34 mouse cellular contexts compared by ENCODE assay signal in the genomic region with DNA sequence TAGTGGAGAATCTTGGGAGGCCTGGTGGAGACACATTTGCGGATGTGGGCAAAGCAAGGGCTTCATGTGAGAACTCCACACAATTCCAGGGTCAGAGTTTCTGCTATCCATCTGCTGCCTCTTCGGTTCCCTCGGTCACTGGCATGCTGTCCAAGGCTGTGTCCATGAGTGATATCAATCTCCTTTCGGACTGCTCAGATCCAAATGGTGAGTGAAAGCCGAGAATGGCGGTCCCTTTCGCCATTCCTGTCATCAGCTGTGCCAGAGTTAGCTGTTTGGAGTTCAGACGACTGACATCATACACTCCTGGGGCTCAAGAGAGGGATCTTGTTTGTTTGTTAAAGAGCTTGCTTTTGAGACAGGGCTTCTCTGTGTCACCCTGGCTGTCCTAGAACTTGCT. TPM values are rescaled to one million over a fixed set of nuclear protein-coding genes. Genes with fewer than 3 reads are reported as not detected.
"Had no signal": no experiment of that assay in that cellular context is flagged by ENCODE, and none has a peak within 500 bp of the region (broad histone marks: within the 10 kb centered on the region; RNA-seq: fewer than 3 reads in every experiment).

No protein-coding gene starts in this region.

- H3K27ac ChIP-seq: heart, embryonic 10.5 days; heart, embryonic 15.5 days; hindbrain, embryonic 12.5 days; hindbrain, embryonic 15.5 days; hindbrain, postnatal 0 days; limb, embryonic 13.5 days; limb, embryonic 15.5 days; liver, embryonic 12.5 days; liver, embryonic 14.5 days had no signal

- H3K27me3 ChIP-seq: heart, embryonic 13.5 days; heart, embryonic 15.5 days; hindbrain, embryonic 12.5 days; hindbrain, embryonic 15.5 days; limb, embryonic 13.5 days; limb, embryonic 15.5 days; liver, embryonic 12.5 days had no signal

- ATAC-seq: hindbrain, postnatal 0 days; liver, embryonic 12.5 days had no signal

- H3K4me3 ChIP-seq: heart, embryonic 10.5 days; heart, embryonic 13.5 days; heart, embryonic 15.5 days; hindbrain, embryonic 12.5 days; hindbrain, embryonic 15.5 days; limb, embryonic 13.5 days; limb, embryonic 15.5 days; liver, embryonic 12.5 days had no signal

- DNase-seq: gastrocnemius, postnatal 25 days; heart, adult 18-20 months; heart, postnatal 14 days; layer of hippocampus, adult 9-11 months; layer of hippocampus, postnatal 36 days; left cerebral cortex, postnatal 4 days had no signal

- H3K9me3 ChIP-seq: heart, embryonic 10.5 days; heart, embryonic 13.5 days; heart, embryonic 15.5 days; hindbrain, embryonic 12.5 days; hindbrain, embryonic 15.5 days; limb, embryonic 13.5 days; limb, embryonic 15.5 days; liver, embryonic 12.5 days had no signal

- H3K9ac ChIP-seq: heart, embryonic 15.5 days; hindbrain, embryonic 12.5 days; hindbrain, embryonic 15.5 days; limb, embryonic 13.5 days; limb, embryonic 15.5 days; liver, embryonic 12.5 days; liver, embryonic 14.5 days had no signal

- H3K4me2 ChIP-seq: heart, embryonic 13.5 days; heart, embryonic 15.5 days; hindbrain, embryonic 12.5 days; hindbrain, embryonic 15.5 days; limb, embryonic 13.5 days; limb, embryonic 15.5 days; liver, embryonic 12.5 days had no signal

- H3K36me3 ChIP-seq: heart, embryonic 10.5 days; heart, embryonic 13.5 days; heart, embryonic 15.5 days; hindbrain, embryonic 12.5 days; hindbrain, embryonic 15.5 days; limb, embryonic 13.5 days; limb, embryonic 15.5 days; liver, embryonic 12.5 days had no signal

RNA-seq across cellular contexts. Expression of gene Rxfp4, which starts 38.5 kb away (rescaled TPM):
- total RNA-seq: gastrocnemius, adult 8-10 months; gastrocnemius, postnatal 25 days; heart, adult 18-20 months; heart, postnatal 14 days; hematopoietic stem cell, adult 5-6 weeks; hindbrain, postnatal 0 days; layer of hippocampus, adult 18-20 months; layer of hippocampus, adult 8-10 months; layer of hippocampus, postnatal 14 days; layer of hippocampus, postnatal 36 days; left cerebral cortex, adult 18-20 months; left cerebral cortex, adult 8-10 months; left cerebral cortex, postnatal 10 days; left cerebral cortex, postnatal 25 days; left cerebral cortex, postnatal 4 days; liver, adult 2 months had no signal
- polyA plus RNA-seq: gonadal fat pad, adult 2 months; heart, embryonic 10.5 days; heart, embryonic 13.5 days; heart, embryonic 15.5 days; heart, postnatal 0 days; hindbrain, embryonic 12.5 days; hindbrain, embryonic 15.5 days; hindbrain, postnatal 0 days; intestine, embryonic 14.5 days; intestine, embryonic 16.5 days; kidney, embryonic 14.5 days; kidney, embryonic 16.5 days; limb, embryonic 11.5 days; limb, embryonic 13.5 days; liver, adult 2 months; liver, embryonic 12.5 days; liver, embryonic 14.5 days; liver, embryonic 16.5 days had no signal
